Mouse (Mus musculus): ENCODE measurements around the gene Mroh3. TPM values are rescaled to one million over a fixed set of nuclear protein-coding genes. Genes with fewer than 3 reads are reported as not detected.

The Mroh3 gene
- total RNA-seq, 2 experiments from 2014 or later = 2.2 to 2.3 TPM

GRCm38 (mm10) chr1:136228328-136229039, 15.9 kb upstream of the Mroh3 start:
- DNase-seq (ENCODE audit: low spot score in 2 of 2) = no peak

- no peak for DNase-seq (ENCODE audit: low spot score in 2 of 2)
Observed at GRCm38 (mm10) chr1:136227870-136228269, 15.2 kb upstream of the Mroh3 start.

- no peak for DNase-seq (ENCODE audit: low spot score in 2 of 2)
Observed at GRCm38 (mm10) chr1:136226626-136227025, 14.0 kb upstream of the Mroh3 start.

- DNase-seq (ENCODE audit: low spot score in 2 of 2) = no peak
Observed at GRCm38 (mm10) chr1:136225846-136226245, 13.2 kb upstream of the Mroh3 start.

GRCm38 (mm10) chr1:136223758-136224342, 11.2 kb upstream of the Mroh3 start:
- no peak for DNase-seq (ENCODE audit: low spot score in 2 of 2)

GRCm38 (mm10) chr1:136222386-136222785, 9.8 kb upstream of the Mroh3 start:
- no peak for DNase-seq (ENCODE audit: low spot score in 2 of 2)

- DNase-seq (ENCODE audit: low spot score in 2 of 2) = no peak
Observed at GRCm38 (mm10) chr1:136220037-136220871, 7.6 kb upstream of the Mroh3 start.

GRCm38 (mm10) chr1:136214304-136214703, 1.7 kb upstream of the Mroh3 start:
- DNase-seq (ENCODE audit: low spot score in 2 of 2) = no peak

GRCm38 (mm10) chr1:136190033-136190432, 22.6 kb downstream of the Mroh3 start:
- DNase-seq (ENCODE audit: low spot score in 2 of 2) = no peak

GRCm38 (mm10) chr1:136179511-136180001, 33.1 kb downstream of the Mroh3 start:
- DNase-seq (ENCODE audit: low spot score in 2 of 2) = no peak

GRCm38 (mm10) chr1:136178741-136179140, 33.9 kb downstream of the Mroh3 start:
- no peak for DNase-seq (ENCODE audit: low spot score in 2 of 2)

- no peak for DNase-seq (ENCODE audit: low spot score in 2 of 2)
Observed at GRCm38 (mm10) chr1:136177085-136177484, 35.5 kb downstream of the Mroh3 start.

GRCm38 (mm10) chr1:136175183-136175582, 37.4 kb downstream of the Mroh3 start:
- DNase-seq (ENCODE audit: low spot score in 2 of 2) = peak; percentile 64 to 67

- DNase-seq (ENCODE audit: low spot score in 2 of 2) = no peak
Observed at GRCm38 (mm10) chr1:136174101-136174606, 38.5 kb downstream of the Mroh3 start.

GRCm38 (mm10) chr1:136172696-136173095, 39.9 kb downstream of the Mroh3 start:
- DNase-seq (ENCODE audit: low spot score in 2 of 2) = no peak

GRCm38 (mm10) chr1:136170109-136170508, 42.5 kb downstream of the Mroh3 start:
- DNase-seq (ENCODE audit: low spot score in 2 of 2) = peak; percentile 77 to 80

GRCm38 (mm10) chr1:136167657-136168056, 45.0 kb downstream of the Mroh3 start:
- no peak for DNase-seq (ENCODE audit: low spot score in 2 of 2)

- no peak for DNase-seq (ENCODE audit: low spot score in 2 of 2)
Observed at GRCm38 (mm10) chr1:136165436-136165835, 47.2 kb downstream of the Mroh3 start.

GRCm38 (mm10) chr1:136161333-136161921, 51.2 kb downstream of the Mroh3 start:
- no peak for DNase-seq (ENCODE audit: low spot score in 2 of 2)

GRCm38 (mm10) chr1:136160930-136161329, 51.7 kb downstream of the Mroh3 start:
- no peak for DNase-seq (ENCODE audit: low spot score in 2 of 2)

- no peak for DNase-seq (ENCODE audit: low spot score in 2 of 2)
Observed at GRCm38 (mm10) chr1:136160297-136160696, 52.3 kb downstream of the Mroh3 start.

Data from layer of hippocampus, postnatal 10 days (tissue).